Mouse (Mus musculus) thymus, postnatal 14 days (tissue): ENCODE measurements at regions not wholly inside any gene's neighbourhood (a gene's known extent, or its start where the extent isn't known, plus 50 kb on each side); places are given as distances from the start of the nearest gene placed in this dataset.

Source experiments
- DNase-seq: peaks from one replicate; pipeline ENCODE4 v3.0.0; 2021

GRCm38 (mm10) chr10:118975772-118976171, 105.8 kb upstream of the Dyrk2 start:
- DNase-seq, result peak; percentile 18

- DNase-seq, result no peak
Observed at GRCm38 (mm10) chr10:118973324-118973723, 103.3 kb upstream of the Dyrk2 start.

- DNase-seq, result no peak
Observed at GRCm38 (mm10) chr10:118972626-118973025, 102.6 kb upstream of the Dyrk2 start.

GRCm38 (mm10) chr10:118970457-118971175, 100.6 kb upstream of the Dyrk2 start:
- no peak for DNase-seq

- DNase-seq, result no peak
Observed at GRCm38 (mm10) chr10:118961713-118962181, 91.7 kb upstream of the Dyrk2 start.

GRCm38 (mm10) chr10:118960076-118960475, 90.1 kb upstream of the Dyrk2 start:
- DNase-seq, result no peak

GRCm38 (mm10) chr10:118959623-118960022, 89.6 kb upstream of the Dyrk2 start:
- DNase-seq, result no peak

GRCm38 (mm10) chr10:118956352-118956751, 86.3 kb upstream of the Dyrk2 start:
- no peak for DNase-seq

GRCm38 (mm10) chr10:118953440-118953839, 83.4 kb upstream of the Dyrk2 start:
- peak; percentile 24 for DNase-seq

GRCm38 (mm10) chr10:118952756-118953155, 82.7 kb upstream of the Dyrk2 start:
- peak; percentile 38 for DNase-seq

GRCm38 (mm10) chr10:118947724-118948123, 77.7 kb upstream of the Dyrk2 start:
- DNase-seq, result no peak

GRCm38 (mm10) chr10:118947016-118947674, 77.1 kb upstream of the Dyrk2 start:
- DNase-seq, result no peak

- DNase-seq, result no peak
Observed at GRCm38 (mm10) chr10:118927316-118927715, 57.3 kb upstream of the Dyrk2 start.

- no peak for DNase-seq
Observed at GRCm38 (mm10) chr10:118923473-118924185, 53.6 kb upstream of the Dyrk2 start.

GRCm38 (mm10) chr10:118922120-118922519, 52.1 kb upstream of the Dyrk2 start:
- DNase-seq, result peak; percentile 48
